Mouse (Mus musculus) liver, adult (tissue): Measurements from ENCODE around the gene Adck2.
A peak's percentile ranks its signal among the peaks of the same experiment; 100 is the strongest.

Source experiments
- GATA4 ChIP-seq: IDR thresholded peaks from 2 replicates; pipeline ENCODE4 v1.6.1; 2014; ENCODE audit warnings: mild to moderate bottlenecking, low read length; ENCODE audit not compliant: insufficient replicate concordance

Gene Adck2

GRCm38 (mm10) chr6:39573791-39574554 is at the start of gene Adck2:
Gene Adck2 (plus strand): TSS chr6:39573873.
- TF ChIP-seq GATA4 = no peak

DNA sequence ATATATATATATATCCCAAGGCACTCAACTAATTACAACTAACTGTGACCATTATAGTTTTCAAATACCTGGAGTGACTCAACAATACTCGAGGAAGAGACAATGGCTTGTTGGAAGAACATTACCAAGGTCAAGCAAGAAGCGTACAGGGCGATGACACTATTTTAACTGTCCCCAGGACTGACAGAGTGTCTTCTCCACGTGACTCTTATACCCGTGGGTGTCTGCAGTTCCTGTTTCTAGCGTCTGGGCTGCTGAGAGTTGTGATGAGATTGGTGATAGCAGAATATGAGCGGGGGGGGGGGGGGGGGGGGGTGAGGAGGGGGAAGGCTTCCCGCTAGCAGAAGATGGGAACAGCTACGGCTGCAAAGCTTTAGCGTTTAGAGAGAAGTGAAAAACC is 46.9 kb upstream of the Adck2 start:
- TF ChIP-seq GATA4 = no peak

- TF ChIP-seq GATA4 = no peak
These were observed 46.3 kb upstream of the Adck2 start for GRCm38 (mm10) chr6:39527337-39527784.

DNA sequence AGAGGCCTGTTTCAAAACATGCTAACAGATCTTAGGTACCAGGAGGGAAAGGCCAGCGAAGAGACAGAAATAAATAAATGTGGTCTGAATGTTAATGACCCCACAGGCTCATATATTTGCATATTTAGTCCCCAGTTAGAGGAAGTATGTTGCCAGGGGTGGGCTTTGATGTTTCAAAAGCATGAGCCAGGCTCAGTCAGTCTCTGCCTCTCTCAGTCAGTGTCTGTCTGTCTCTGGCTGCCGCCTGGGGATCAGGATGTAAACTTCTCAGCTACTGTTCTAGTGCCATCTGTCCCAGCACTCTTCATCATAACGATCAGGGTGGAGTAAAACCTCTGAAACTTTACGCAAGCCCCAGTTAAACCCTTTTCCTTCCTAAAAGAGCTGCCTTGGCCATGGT is 45.9 kb upstream of the Adck2 start:
- TF ChIP-seq GATA4 = no peak

GRCm38 (mm10) chr6:39528671-39529535 is 44.8 kb upstream of the Adck2 start:
- TF ChIP-seq GATA4 = no peak

GRCm38 (mm10) chr6:39534944-39535343 is 38.7 kb upstream of the Adck2 start:
- no peak for TF ChIP-seq GATA4

- TF ChIP-seq GATA4 = peak; percentile 29; the same call in 1 of the 2 replicates
These were observed 37.1 kb upstream of the Adck2 start for GRCm38 (mm10) chr6:39536621-39537020.

GRCm38 (mm10) chr6:39537276-39537675 is 36.4 kb upstream of the Adck2 start:
- TF ChIP-seq GATA4 = no peak

DNA sequence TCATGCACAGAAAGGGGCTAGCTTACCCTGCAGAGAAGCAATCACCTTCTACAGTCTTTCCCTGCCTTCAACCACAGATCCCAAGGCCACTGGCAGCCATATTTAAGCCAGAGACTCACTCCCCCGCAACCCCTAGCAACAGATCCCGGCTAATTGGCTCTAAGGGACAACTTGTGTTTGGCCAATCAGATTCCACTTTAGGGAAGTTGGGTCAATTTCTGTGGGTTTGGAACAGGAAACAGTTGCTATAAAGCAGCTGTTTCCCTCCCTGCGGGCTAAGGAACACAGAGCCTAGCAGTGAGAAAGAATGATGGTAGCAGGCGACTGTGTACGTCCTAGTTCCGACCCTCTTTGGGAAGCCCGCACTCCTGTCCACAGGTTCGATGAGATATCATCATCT is 35.4 kb upstream of the Adck2 start:
- no peak for TF ChIP-seq GATA4

DNA sequence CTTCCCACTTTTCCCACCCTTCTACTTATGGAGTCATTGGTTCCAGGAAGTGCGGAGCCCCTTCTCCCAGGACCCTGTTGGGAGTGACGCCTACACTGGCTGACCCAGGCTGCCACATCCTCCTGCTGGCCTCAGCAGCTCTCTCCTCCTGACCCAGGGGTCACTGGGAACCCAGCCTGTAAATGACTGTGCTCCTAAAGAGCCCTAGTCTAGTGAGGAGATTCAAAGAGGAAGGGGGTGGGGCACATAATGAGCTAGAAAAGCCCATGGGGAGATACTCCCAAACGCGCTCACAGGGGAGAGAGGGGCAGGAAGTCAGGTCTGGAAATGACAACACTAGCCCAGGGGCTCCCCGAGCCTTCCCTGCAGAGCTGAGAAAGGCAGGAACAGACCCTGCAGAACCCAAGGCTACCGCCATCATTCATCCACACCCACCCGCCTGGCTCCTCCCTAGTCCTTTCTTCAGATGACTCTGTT is 34.0 kb upstream of the Adck2 start:
- TF ChIP-seq GATA4 = peak; percentile 30; the same call in 1 of the 2 replicates

- TF ChIP-seq GATA4 = no peak
These were observed 33.1 kb upstream of the Adck2 start for GRCm38 (mm10) chr6:39540563-39540962.

DNA sequence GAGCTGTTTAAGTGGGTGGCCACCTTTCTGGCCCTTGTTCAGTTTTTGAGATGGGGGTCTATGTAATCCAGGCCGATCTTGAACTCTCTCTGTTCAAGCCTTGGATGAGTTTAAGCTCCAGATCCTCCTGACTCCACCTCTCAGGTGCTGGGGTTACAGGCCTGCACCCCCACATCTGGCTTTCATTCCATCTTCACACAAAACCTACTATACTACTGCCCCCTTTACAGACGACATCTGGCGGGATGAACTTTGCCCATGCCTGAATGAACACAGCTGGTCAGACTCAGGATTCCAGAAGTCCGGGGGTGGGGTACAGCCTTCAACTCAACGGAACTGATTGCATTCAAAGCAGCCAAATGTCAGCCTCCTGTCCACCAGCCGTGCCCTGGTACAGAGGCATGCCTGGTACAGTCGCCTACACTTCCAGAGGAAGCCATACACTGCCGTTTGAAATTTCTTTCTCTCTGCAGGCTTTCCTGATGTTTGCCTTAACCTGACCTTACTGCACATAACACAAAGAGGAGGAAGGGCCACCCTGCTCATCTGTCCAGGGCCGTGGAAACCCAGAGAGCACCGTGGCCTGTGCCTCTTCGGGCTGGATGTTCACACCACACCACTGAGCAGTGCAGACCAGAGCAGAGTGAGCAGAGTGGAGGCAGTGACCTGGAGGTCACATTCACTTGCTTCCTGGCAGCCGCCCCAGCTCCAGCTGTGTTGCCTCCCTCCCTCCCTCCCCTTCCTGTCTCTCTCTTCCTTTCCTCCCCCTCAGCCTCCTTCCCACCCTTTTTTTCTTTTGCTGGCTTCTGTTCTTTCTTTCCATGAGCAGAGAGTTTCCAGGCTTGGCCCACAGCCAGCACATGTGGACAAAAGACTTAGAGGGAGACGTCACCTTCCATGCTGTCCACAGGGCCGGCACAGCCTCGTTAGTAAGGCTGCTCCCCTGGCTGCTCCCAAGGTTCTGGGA is 30.8 kb upstream of the Adck2 start:
- no peak for TF ChIP-seq GATA4

- no peak; the same call in 1 of the 2 replicates for TF ChIP-seq GATA4
These were observed 29.8 kb upstream of the Adck2 start for GRCm38 (mm10) chr6:39543769-39544420.

DNA sequence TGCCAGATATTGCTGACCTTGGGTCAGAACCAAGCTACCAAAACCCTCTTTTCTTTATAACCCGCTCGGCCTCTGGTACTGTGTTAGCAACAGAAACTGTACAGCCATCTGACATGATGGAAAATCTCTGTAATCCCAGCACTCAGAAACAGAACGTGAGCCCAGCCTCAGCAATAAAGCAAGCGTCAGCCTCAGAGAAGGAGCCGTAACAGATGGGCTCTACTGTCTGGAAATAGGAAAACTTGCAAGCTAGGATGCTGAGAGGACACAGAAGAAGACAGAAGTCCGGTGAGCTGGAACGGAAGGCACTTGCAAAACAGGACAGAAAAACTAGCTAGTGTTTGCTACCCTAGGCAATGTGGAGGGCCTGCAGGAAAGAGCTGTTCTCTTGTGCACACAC is 28.2 kb upstream of the Adck2 start:
- no peak for TF ChIP-seq GATA4
